Mouse (Mus musculus): Measurements from ENCODE around the gene Grin2d. TPM values are rescaled to one million over a fixed set of nuclear protein-coding genes. Genes with fewer than 3 reads are reported as not detected.
A peak's percentile ranks its signal among the peaks of the same experiment; 100 is the strongest.

The Grin2d gene
- polyA plus RNA-seq, 1 experiment from 2014 or later, result 4.3 TPM

DNA sequence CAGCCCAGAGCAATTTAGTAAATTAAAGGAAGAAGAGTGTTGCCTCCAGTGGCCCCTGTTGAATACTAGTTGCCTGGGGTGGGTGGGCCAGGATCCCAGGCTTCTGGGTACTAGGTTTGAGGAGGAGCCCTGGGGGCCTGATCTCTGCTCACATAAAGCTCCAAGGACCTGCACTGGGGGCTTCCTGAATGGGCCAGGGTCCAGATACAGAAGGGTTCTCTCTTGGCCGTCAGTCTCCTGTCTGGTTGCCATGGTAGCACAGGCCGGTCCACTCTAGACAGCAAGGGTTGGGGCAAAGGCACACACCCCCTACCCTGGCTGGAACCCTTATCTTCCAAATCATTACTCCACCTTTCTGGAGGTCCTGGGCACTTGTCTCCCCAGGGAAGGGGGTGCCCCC lies 10.3 kb downstream of the Grin2d start:
- H3K27ac ChIP-seq (ENCODE audit: low read depth, low read length), result no peak overlapping the region
- H3K27me3 ChIP-seq (ENCODE audit: control insufficient read depth, insufficient read depth, low read length), result peaks cover 4% of the 10 kb centered on the region; the same call in 1 of the 2 replicates
- ATAC-seq (ENCODE audit: low read depth), result no peak
- no peaks in the 10 kb centered on the region for H3K36me3 ChIP-seq (ENCODE audit: control insufficient read depth, insufficient read depth, low read length)
- peak overlapping the region; percentile 63; the same call in 1 of the 2 replicates for H3K4me3 ChIP-seq (ENCODE audit: low read depth, low read length)
- no peaks in the 10 kb centered on the region for H3K9me3 ChIP-seq (ENCODE audit: control insufficient read depth, low read length)
- peak overlapping the region; percentile 17 for H3K9ac ChIP-seq (replicated peaks; ENCODE audit: low read depth, low read length)
- peaks cover 21% of the 10 kb centered on the region for H3K4me1 ChIP-seq (ENCODE audit: control insufficient read depth, insufficient read depth, low read length)
- 6% methylated on average over 2 of the region's 2 CpGs for WGBS
- H3K4me2 ChIP-seq (ENCODE audit: low read depth, low read length), result peak overlapping the region; percentile 60

DNA sequence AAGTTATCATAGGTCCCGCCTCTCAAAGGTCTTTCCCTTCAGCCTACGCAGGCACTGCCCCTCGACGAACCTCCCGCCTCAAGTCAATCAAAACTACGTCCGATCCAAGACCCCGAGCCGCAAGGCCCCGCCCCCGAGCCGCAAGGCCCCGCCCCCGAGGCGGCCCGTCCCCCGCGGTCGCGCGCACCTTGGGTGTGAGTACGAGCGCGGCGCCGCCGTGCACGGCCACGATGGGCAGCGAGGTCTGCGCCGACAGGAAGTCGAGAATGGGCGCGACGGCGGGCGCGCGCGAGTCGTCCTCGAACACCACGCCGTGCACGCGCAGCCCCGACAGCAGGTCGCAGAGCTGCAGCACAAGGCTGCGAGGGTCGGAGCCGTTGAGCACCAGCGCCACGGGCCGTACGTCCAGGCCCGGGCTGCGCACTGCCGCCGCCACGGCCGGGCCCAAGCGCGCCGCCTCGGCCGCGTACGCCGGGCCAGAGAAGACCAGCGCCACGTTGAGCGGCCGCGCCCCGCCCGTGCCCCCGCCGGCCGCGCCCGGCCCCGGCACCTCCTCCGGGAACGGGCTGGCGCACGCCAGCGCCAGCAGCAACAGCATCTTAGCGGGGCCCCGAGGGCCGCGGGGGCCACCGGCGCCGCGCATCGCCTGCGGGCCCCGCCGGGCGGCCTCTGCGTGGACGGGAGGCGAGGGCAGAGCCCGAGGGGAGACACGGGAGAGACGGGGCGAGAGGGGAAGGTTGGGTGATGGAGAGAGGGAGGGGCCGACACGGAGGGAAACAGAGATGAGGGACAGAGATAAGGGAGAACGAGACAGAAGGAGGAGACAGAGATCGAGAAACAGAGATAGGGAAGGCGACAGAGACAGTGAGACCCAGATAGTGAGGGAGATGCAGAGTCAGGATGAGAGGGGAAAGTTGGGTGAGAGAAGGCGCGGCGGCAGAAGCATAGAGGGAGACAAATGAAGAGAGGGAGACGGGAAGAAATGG lies 12.0 kb downstream of the Grin2d start:
- peaks cover 4% of the 10 kb centered on the region; the same call in 1 of the 2 replicates for H3K27me3 ChIP-seq (ENCODE audit: control insufficient read depth, insufficient read depth, low read length)
- H3K4me1 ChIP-seq (ENCODE audit: control insufficient read depth, insufficient read depth, low read length), result peaks cover 21% of the 10 kb centered on the region
- no peaks in the 10 kb centered on the region for H3K36me3 ChIP-seq (ENCODE audit: control insufficient read depth, insufficient read depth, low read length)
- peak overlapping the region; percentile 83 for H3K9ac ChIP-seq (replicated peaks; ENCODE audit: low read depth, low read length)
- H3K4me2 ChIP-seq (ENCODE audit: low read depth, low read length), result peak overlapping the region; percentile 60
- peak overlapping the region; percentile 64; the same call in 1 of the 2 replicates for H3K27ac ChIP-seq (ENCODE audit: low read depth, low read length)
- H3K9me3 ChIP-seq (ENCODE audit: control insufficient read depth, low read length), result no peaks in the 10 kb centered on the region
- ATAC-seq (ENCODE audit: low read depth), result peak; percentile 49
- 1% methylated on average over 110 of the region's 117 CpGs for WGBS
- peak overlapping the region; percentile 63 for H3K4me3 ChIP-seq (ENCODE audit: low read depth, low read length)

DNA sequence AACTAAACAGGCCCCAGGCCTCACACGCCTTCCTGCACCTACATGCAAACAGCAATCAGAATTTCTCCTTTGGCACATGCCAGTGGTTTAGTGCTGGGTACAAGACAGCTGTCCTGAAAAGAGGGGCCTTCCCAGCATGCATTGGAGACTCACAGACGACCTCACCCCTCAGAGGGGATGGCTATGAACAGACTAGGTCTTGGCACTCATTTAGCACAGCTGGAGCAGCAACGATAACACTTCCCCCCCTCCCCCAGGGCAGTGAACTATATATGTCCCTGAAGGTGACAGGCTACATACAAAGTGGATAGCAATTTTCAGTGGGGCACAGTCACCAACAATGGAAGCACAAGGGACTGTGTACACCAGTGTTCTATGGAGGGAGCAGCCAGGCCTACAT lies 13.7 kb downstream of the Grin2d start:
- Histone ChIP-seq H3K27ac (ENCODE audit: low read depth, low read length) (no peak overlapping the region), H3K36me3 (ENCODE audit: control insufficient read depth, insufficient read depth, low read length) (no peaks in the 10 kb centered on the region), H3K27me3 (ENCODE audit: control insufficient read depth, insufficient read depth, low read length) (peaks cover 4% of the 10 kb centered on the region; the same call in 1 of the 2 replicates), H3K4me3 (ENCODE audit: low read depth, low read length) (no peak overlapping the region), H3K9ac (replicated peaks; ENCODE audit: low read depth, low read length) (no peak overlapping the region), H3K4me2 (ENCODE audit: low read depth, low read length) (no peak overlapping the region), H3K9me3 (ENCODE audit: control insufficient read depth, low read length) (no peaks in the 10 kb centered on the region), H3K4me1 (ENCODE audit: control insufficient read depth, insufficient read depth, low read length) (peaks cover 18% of the 10 kb centered on the region)
- WGBS, result 60% methylated on average over 3 of the region's 3 CpGs
- ATAC-seq (ENCODE audit: low read depth), result no peak

DNA sequence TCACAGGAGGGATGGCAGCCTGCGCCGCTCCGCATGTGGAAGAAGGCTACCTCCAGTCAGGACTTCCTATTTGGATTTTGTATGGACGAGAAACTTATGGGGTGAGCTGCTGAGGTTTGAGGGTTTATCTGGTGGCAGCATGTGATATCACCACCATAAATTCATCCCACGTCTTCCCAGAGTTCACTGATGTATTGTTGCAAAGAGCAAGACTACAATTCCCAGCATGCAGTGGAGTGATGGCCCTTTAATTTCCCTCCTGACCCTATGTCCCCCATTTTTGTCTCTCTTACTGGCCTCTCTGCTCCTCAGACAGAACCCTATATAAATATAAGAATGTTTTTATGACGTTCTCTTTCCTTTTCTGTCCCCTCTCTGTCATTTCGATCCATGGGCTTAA lies 15.4 kb downstream of the Grin2d start:
- Histone ChIP-seq H3K27me3 (ENCODE audit: control insufficient read depth, insufficient read depth, low read length) (peaks cover 4% of the 10 kb centered on the region; the same call in 1 of the 2 replicates), H3K9me3 (ENCODE audit: control insufficient read depth, low read length) (no peaks in the 10 kb centered on the region), H3K4me3 (ENCODE audit: low read depth, low read length) (no peak overlapping the region), H3K27ac (ENCODE audit: low read depth, low read length) (no peak overlapping the region), H3K4me1 (ENCODE audit: control insufficient read depth, insufficient read depth, low read length) (peaks cover 8% of the 10 kb centered on the region; the same call in 1 of the 2 replicates), H3K9ac (replicated peaks; ENCODE audit: low read depth, low read length) (no peak overlapping the region), H3K4me2 (ENCODE audit: low read depth, low read length) (no peak overlapping the region), H3K36me3 (ENCODE audit: control insufficient read depth, insufficient read depth, low read length) (no peaks in the 10 kb centered on the region)
- ATAC-seq (ENCODE audit: low read depth), result no peak
- WGBS, result 90% methylated on average over 7 of the region's 7 CpGs

DNA sequence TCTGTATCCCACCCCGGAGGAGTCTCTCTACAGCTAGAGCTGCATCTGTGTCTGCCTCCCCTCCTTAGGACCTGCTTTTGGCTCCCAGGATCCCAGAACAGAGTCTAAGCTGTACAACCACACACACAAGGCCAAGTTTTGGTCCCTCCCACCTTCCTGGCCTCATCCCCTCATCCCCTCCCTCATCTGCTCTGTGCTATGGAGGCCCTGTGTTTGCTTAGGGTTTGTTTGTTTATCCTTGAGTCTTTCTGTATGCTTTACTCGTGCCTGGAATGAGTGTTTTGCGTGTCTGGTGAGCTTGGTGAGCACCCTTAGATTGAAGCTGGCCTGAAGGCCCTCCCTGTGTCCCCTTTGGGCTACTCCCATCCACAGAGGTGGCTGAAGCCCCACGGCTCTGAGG lies 19.2 kb downstream of the Grin2d start:
- no peak overlapping the region for H3K4me2 ChIP-seq (ENCODE audit: low read depth, low read length)
- H3K9me3 ChIP-seq (ENCODE audit: control insufficient read depth, low read length), result no peaks in the 10 kb centered on the region
- H3K27ac ChIP-seq (ENCODE audit: low read depth, low read length), result no peak overlapping the region
- no peak overlapping the region for H3K4me3 ChIP-seq (ENCODE audit: low read depth, low read length)
- peaks cover 7% of the 10 kb centered on the region; the same call in 1 of the 2 replicates for H3K27me3 ChIP-seq (ENCODE audit: control insufficient read depth, insufficient read depth, low read length)
- no peaks in the 10 kb centered on the region for H3K36me3 ChIP-seq (ENCODE audit: control insufficient read depth, insufficient read depth, low read length)
- H3K4me1 ChIP-seq (ENCODE audit: control insufficient read depth, insufficient read depth, low read length), result 0 out of 2 replicates have a peak, but pooled peaks cover 10% of the 10 kb centered on the region
- WGBS, result 64% methylated on average over 4 of the region's 4 CpGs
- no peak overlapping the region for H3K9ac ChIP-seq (replicated peaks; ENCODE audit: low read depth, low read length)
- ATAC-seq (ENCODE audit: low read depth), result no peak

DNA sequence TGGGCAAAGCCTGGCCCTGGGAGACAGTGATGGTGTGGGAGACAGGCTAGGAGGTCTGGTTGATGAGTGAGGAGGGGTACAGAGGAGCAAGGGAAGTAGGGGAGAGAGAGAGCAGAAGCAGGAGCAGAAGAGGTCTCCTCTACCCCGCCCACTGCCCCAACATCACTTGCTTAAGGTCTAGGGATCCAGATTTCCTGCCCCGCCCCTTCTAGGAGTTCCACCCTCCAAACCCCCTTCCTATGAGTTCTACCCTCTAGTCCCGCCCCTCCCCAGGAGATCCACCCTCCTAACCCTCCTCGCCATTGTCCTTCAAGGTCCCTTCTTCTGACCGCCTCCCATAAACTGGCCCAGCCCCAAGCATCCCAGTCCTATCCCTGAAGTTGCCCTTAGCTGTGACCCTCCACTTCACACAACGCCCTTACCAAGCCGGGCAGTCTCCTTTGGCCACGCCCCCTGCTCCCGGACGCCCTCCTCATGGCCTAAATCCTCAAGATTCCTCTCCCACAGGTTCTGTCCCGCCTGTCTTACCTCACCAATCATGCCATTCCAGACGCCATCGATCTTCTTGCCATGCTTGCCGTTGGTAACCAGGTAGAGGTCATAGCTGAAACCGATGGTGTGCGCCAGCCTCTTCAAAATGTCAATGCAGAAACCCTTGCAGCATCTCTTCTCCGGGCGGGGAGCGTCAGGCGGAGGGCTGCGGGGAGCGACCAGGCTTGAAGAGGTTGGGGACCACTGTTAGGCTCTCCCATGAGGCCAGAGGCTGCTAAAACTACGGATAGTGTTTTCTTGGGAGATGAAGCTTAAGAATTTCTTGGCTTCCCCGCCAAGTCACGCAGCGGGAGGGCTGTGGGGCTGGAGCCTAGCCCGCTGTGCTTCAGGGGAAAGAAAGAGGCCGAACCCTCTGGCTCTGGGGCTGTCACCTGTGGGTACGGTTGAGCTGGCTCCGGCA lies 21.0 kb downstream of the Grin2d start:
- no peak for ATAC-seq (ENCODE audit: low read depth)
- H3K27me3 ChIP-seq (ENCODE audit: control insufficient read depth, insufficient read depth, low read length), result peaks cover 7% of the 10 kb centered on the region; the same call in 1 of the 2 replicates
- 3% methylated on average over 29 of the region's 30 CpGs for WGBS
- H3K9me3 ChIP-seq (ENCODE audit: control insufficient read depth, low read length), result no peaks in the 10 kb centered on the region
- H3K4me1 ChIP-seq (ENCODE audit: control insufficient read depth, insufficient read depth, low read length), result 0 out of 2 replicates have a peak, but pooled peaks cover 10% of the 10 kb centered on the region
- H3K4me3 ChIP-seq (ENCODE audit: low read depth, low read length), result peak overlapping the region; percentile 20
- no peak overlapping the region for H3K27ac ChIP-seq (ENCODE audit: low read depth, low read length)
- no peaks in the 10 kb centered on the region; the same call in 1 of the 2 replicates for H3K36me3 ChIP-seq (ENCODE audit: control insufficient read depth, insufficient read depth, low read length)
- H3K4me2 ChIP-seq (ENCODE audit: low read depth, low read length), result peak overlapping the region; percentile 44
- H3K9ac ChIP-seq (replicated peaks; ENCODE audit: low read depth, low read length), result no peak overlapping the region

DNA sequence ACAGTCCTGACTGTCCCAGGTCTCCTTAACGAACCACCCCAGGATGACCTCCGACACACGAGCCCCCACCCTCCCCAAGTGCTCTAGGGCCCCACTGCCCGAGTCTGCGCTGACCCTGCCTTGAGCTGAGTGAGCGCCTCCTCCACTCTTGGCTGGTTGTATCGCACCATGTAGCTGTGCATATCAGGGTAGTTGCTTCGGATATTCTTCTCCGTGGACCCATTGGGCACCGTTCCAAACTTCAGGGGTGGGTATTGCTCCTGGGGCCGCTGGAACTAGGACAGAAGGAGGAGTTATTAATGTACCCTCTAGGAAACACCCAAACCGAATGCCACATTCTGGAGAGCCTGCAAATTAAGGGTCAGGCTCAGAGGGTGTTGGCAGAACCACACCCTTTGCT lies 25.1 kb downstream of the Grin2d start:
- H3K36me3 ChIP-seq (ENCODE audit: control insufficient read depth, insufficient read depth, low read length), result no peaks in the 10 kb centered on the region; the same call in 1 of the 2 replicates
- H3K27ac ChIP-seq (ENCODE audit: low read depth, low read length), result no peak overlapping the region
- no peak overlapping the region for H3K9ac ChIP-seq (replicated peaks; ENCODE audit: low read depth, low read length)
- H3K4me1 ChIP-seq (ENCODE audit: control insufficient read depth, insufficient read depth, low read length), result 0 out of 2 replicates have a peak, but pooled peaks cover 6% of the 10 kb centered on the region
- H3K4me3 ChIP-seq (ENCODE audit: low read depth, low read length), result no peak overlapping the region
- WGBS, result 78% methylated on average over 12 of the region's 12 CpGs
- no peaks in the 10 kb centered on the region for H3K9me3 ChIP-seq (ENCODE audit: control insufficient read depth, low read length)
- no peak overlapping the region for H3K4me2 ChIP-seq (ENCODE audit: low read depth, low read length)
- peaks cover 7% of the 10 kb centered on the region; the same call in 1 of the 2 replicates for H3K27me3 ChIP-seq (ENCODE audit: control insufficient read depth, insufficient read depth, low read length)
- no peak for ATAC-seq (ENCODE audit: low read depth)

DNA sequence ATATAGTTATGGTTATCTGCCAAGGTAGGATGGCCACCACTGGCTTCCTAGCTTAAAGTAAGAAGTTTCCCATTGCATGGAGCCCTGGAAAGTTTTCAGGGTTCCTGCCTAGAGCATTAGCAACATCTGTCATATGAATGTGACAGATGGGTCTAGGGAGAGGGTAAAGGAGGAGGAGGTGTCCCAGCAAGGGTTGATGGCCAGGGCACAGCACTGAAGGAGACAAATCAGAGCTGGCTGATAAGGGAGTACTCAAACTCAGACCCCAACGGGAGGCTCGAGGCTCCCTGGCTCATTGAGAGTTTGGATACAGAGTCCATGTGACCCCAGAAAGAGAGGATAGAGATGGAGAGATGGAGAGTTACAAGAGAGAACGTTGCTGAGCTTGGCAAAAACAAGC lies 27.5 kb downstream of the Grin2d start:
- Histone ChIP-seq H3K27me3 (ENCODE audit: control insufficient read depth, insufficient read depth, low read length) (no peaks in the 10 kb centered on the region), H3K4me2 (ENCODE audit: low read depth, low read length) (no peak overlapping the region), H3K36me3 (ENCODE audit: control insufficient read depth, insufficient read depth, low read length) (no peaks in the 10 kb centered on the region; the same call in 1 of the 2 replicates), H3K4me3 (ENCODE audit: low read depth, low read length) (no peak overlapping the region), H3K9ac (replicated peaks; ENCODE audit: low read depth, low read length) (no peak overlapping the region), H3K9me3 (ENCODE audit: control insufficient read depth, low read length) (no peaks in the 10 kb centered on the region), H3K27ac (ENCODE audit: low read depth, low read length) (no peak overlapping the region), H3K4me1 (ENCODE audit: control insufficient read depth, insufficient read depth, low read length) (no peaks in the 10 kb centered on the region)
- 77% methylated on average over 3 of the region's 3 CpGs for WGBS
- no peak for ATAC-seq (ENCODE audit: low read depth)

Data from neural tube, embryonic 14.5 days (tissue).